Mouse (Mus musculus) left cerebral cortex, postnatal 4 days (tissue): ENCODE measurements at regions not wholly inside any gene's neighbourhood (a gene's known extent, or its start where the extent isn't known, plus 50 kb on each side); places are given as distances from the start of the nearest gene placed in this dataset.

Experiments
- DNase-seq: peaks from one replicate; pipeline ENCODE4 v3.0.0-alpha.2; 2022
- intact Hi-C: fragments of 180-260 bp; cut with DNase I; formaldehyde crosslinking; loops from one replicate; pipeline ENCODE4 v1.15.1; 2025

GRCm38 (mm10) chr11:31815855-31816488, 56.0 kb upstream of the Cpeb4 start:
- intact Hi-C loops, result no loop called here
- no peak for DNase-seq

- no peak for DNase-seq
- intact Hi-C loops, result no loop called here
Observed at GRCm38 (mm10) chr11:31818032-31818431, 54.0 kb upstream of the Cpeb4 start.

GRCm38 (mm10) chr11:31819964-31820363, 52.0 kb upstream of the Cpeb4 start:
- no peak for DNase-seq
- intact Hi-C loops, result no loop called here

DNA sequence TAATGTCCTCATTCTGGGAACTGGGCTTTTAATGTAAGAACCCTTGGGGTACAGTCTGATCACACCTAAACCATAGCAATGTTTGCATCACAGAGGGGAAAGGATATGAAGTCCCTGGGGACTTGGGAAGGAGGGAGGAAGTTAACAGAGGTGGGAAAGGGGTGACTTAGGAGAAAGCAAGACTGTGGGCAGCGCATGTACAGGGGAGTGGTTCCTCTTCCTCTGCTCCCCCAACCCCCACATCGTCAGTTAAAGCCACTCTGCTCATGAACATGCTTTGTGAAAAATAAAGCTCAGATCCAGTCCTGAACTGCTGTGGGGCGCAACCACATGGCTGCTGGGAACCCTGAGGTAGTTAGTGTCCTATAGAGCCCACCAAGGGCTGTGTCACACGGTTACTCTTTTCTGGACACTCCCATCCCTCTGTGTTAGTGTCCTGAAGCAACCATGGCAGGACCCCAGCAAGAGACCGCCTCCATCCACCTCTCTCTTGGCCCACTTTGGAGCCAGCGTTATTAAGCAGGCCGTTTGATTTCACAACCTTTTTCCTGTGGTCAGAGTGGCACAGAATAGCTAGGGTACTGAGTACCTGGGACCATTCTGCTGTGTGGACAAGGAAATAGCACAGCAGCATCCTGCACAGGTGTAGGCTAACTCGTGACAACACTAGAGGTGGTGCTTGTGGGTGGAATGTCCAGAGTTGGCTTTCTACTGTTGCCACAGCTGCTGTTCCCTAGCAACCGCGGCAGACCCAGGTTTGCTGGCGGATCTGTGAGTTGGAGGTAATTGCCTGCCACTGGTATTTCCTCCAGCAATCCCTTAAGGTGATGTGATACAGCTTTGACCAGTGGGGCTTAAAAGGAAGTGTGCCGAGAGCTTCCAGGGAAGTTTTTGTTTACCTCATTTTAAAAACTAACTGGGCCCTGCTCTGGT, 50.3 kb upstream of the Cpeb4 start:
- intact Hi-C loops, result no loop called here

More for the DNA sequence above, 50.3 kb upstream of the Cpeb4 start:
- DNase-seq, result no peak
